Mouse (Mus musculus) megakaryocyte, embryonic 14.5 days (primary cell): ENCODE data around the gene Fam181b.

ENCODE experiments used
- FLI1 ChIP-seq: IDR thresholded peaks from 2 replicates; pipeline ENCODE4 v1.6.1; 2012; ENCODE audit warnings: low read length, inconsistent platforms, mixed read lengths
- GATA1 ChIP-seq: IDR thresholded peaks from 3 replicates; pipeline ENCODE4 v1.6.1; 2012; ENCODE audit warnings: mixed read lengths, low read length, inconsistent platforms, borderline replicate concordance

DNA sequence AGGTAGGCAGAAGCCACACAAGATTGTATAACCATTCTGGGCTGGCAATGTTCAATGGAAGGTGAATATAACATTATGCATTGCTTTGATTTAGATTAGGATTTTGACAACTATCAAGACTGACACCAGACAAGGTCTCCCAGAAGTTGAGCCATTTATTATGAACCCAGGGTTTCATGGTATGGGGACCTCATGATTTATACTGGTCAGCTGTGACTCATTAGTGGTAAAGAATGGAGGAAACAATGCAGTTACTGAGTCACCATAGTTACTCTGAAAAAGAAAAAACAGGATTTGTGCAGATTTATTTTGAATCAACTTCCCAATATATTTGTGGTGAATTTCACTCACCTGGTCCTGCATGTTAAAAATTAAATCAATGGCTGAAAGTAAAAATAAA is 18.8 kb upstream of the Fam181b start:
- TF ChIP-seq FLI1, result no peak
- no peak for TF ChIP-seq GATA1
